Mouse (Mus musculus) thymus, adult 2 months (tissue): ENCODE measurements around the gene Ass1.

Experiments used
- CTCF ChIP-seq: fragments of 200-500 bp; IDR thresholded peaks from 2 replicates; pipeline ENCODE4 v1.5.1; 2012; ENCODE audit warnings: mild to moderate bottlenecking, control low read depth, low read length, moderate library complexity, borderline replicate concordance; ENCODE audit not compliant: control insufficient read depth, poor library complexity, insufficient read depth; ENCODE audit errors: extremely low read depth
- POLR2A ChIP-seq: fragments of 200-500 bp; IDR thresholded peaks from 2 replicates; pipeline ENCODE4 v1.6.1; 2012; ENCODE audit warnings: mild to moderate bottlenecking, low read length, control low read depth, moderate library complexity; ENCODE audit not compliant: control insufficient read depth, poor library complexity, insufficient read depth; ENCODE audit errors: extremely low read depth

DNA sequence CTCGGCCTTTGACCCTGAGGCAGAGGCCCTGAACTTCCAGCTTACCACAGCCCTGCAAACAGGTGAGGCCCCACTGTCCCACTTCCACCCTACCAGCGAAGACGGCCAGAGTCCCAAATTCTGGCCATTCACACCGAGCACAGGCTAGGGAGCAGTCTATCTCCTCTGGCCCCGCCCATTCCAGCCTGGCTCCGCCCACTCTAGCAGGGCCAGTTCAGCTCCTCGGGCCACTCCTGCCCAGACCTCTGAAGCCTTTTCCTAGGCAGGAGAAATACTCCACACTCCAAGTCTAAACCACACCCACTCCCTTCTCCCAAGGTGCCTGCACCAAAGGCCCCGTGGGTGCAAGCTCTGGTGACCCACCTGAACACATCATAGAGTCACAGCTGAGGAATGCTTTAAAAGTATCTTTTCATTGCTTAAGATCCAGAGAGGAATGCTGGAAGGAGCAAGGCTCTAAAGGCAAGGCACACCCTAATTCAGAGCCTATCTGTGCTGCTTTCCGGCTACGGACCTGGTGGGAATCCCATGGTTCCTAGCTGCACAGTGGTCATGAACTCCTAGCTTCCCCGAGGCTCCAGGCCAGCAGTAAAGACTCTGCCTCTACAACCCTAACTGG is 16.3 kb upstream of the Ass1 start:
- TF ChIP-seq CTCF, result no peak
- no peak for TF ChIP-seq POLR2A
